Mouse (Mus musculus) ZHBTc4 (cell line): ENCODE results near the gene Shd.
A peak's percentile ranks its signal among the peaks of the same experiment; 100 is the strongest.

Experiments
- DNase-seq: peaks from one replicate; pipeline ENCODE4 v3.0.0-alpha.2; 2011; ENCODE audit warnings: low read depth, low spot score

Shd gene

DNA sequence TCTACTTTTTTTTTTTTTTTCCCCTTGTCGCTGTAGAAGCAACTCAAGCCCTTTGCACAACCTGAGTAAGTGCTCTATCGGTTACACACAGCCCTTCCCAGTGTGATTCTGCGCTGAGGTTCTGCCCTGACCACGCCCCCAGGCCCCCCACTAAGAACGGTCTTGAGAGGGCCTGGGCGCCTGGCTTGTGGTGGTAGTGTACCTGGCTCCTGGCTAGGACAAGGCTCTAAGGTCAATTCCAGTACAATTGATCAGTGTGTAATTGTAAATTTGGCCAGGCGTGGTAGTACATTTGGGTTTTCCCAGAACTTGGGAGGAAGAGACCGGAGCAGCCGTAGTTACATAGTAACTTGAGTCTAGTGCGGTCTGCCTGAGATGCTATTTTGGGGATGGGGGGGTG, 36.7 kb downstream of the Shd start:
- peak; percentile 72 for DNase-seq

DNA sequence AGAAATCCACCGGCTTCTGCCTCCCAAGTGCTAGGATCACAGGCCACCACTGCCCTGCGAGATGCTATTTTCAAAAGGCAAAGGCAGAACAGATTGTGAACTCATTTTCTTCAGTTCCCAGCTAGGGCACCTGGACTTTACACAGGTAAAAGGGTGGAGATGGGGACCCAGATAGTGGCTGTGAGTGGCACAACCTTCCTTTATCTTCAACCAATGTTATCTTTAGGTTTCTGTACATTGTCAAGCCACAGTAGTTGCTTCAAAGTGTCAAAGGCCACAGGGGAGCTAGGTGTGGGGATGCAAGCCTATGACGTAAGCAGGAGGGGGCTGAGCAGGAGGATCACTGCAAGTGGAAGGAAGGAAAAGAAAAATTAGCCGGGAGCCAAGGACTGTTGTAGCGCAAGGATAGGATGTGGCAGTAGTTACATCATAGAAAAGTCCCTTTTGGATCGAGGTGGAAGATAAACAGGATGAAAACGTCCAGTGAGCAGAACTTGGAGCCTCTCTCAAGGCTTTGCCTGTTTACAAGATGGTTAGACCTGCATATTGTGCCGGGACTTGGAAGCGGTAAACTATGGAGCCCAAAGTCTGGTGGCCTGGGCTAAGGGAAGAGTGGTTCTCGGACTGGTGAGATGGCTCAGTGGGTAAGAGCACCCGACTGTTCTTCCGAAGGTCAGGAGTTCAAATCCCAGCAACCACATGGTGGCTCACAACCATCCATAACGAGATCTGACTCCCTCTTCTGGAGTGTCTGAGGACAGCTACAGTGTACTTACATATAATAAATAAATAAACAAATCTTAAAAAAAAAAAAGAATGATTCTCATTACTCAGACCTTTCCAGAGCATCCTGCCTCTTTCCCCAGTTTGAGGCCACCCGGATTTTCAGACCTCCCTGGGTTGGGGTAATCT, 37.4 kb downstream of the Shd start:
- DNase-seq: peak; percentile 60

DNA sequence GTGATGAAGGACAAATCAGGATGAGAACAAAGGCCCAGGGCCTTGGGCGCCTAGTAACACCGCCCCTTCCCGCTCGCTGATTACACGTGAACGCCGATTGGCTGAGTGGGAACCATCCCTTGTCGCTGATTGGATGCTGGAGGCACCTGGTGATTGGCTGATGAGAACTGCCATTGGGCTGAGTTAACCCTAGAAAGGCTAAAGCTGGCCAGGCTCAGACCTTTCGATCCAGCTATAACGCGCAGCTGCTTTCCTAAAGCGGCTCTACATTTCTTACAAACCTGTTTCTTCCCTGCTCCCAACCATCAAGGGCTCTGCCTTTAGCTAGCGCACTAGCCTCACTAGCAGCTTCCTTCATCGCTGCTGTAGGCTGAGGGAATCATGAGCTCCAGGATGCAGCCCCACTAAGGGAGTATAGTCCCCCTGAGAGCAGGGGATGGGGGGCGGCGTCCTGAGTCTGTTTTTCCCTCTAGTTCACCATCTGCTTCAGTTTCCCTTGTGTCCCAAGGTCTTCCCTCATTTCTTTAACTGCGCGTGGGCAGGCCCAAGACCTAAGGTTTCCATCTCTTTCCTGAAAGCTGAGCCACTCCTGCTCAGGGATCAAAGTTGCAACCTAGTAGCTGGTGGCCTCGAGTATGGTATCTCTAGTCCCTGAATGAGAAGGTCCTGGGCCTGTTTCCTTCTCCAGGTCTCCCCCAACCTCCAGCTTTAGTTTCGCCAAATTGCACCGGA, 38.3 kb downstream of the Shd start:
- DNase-seq: peak; percentile 98

DNA sequence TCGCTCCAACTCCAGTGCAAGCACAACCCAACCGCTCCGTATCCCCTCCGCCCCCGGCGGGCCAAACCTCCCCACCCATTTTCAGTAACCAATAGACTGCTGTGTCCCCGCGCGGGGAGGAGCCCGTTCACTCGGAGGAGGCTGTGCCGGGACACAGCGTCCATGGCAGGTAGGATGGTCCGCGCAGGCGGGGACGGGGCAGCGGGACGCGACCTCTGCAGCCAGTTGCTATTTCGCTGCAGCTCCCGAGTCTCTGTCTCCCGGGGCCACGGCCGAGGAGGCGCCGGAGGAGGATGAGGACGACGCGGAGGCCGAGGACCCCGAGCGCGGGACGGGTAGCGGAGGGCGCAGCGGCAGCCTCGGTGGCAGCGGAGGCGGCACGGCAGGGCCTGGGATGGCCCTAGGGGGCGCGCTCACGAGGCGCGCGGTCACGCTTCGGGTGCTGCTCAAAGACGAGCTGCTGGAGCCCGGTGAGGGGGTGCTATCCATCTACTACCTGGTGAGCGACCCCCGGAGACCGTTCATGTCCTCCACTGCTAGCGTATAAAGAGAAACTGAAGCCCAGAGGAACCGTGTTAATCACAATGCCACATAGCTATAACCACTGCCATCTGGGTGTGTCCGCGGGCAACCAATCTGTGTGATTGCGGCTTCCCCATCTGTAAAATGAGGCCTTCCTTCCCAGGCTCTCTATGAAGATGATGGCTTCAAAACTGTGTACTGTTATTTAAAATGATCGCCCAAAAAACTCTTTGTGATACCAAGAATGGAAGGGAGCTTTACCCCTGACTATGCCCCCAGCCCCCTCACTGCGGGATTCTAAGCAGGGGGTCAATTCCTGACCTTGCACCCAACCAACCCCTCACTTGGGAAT, 39.1 kb downstream of the Shd start:
- DNase-seq: peak; percentile 95

DNA sequence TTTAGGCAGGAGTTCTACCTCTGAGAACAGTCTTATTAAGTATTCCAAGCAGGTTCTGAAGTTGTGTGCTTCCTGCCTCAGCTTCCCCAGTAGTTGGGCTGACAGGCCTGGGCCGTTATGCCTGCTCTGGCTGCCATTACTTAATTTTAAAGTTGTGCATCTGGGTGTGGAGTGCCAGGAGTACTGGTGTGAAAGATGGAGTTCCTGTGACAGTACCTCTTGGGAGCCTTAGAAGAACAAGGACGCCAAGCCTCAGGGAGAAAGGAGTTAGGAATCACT, 39.6 kb downstream of the Shd start:
- no peak for DNase-seq

DNA sequence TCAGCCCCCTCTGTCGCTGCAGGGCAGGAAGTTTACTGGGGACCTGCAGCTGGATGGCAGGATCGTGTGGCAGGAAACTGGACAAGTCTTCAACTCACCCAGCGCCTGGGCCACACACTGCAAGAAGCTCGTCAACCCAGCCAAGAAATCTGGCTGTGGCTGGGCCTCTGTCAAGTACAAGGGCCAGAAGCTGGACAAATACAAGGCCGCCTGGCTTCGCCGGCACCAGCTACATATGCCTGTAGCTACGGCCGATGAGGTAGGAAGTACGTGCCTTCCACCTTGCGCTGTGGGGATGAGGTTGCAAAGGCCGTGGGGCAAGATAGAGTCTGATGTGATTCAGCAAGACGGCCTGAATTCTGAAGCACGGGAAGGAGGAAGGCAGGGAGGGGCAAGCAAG, 40.0 kb downstream of the Shd start:
- no peak for DNase-seq

DNA sequence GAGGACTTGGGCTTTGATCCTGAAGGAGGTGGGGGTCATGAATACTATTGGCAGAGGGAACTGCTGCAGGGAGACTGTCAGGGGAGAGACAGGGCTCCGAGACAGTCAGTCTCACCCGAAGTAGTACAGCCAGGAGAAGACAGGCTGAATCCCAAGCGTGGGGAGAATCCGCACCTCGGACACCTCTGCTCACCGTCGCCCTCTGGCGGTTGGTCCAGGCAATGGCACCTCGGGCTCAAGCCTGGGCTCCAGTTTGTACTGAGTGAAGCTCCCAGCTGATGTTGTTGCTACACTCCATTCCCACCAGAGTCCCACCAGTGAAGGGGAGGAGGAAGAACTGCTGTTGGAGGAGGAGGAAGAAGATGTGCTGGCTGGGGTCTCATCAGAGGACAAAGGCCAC, 40.4 kb downstream of the Shd start:
- DNase-seq: peak; percentile 89

DNA sequence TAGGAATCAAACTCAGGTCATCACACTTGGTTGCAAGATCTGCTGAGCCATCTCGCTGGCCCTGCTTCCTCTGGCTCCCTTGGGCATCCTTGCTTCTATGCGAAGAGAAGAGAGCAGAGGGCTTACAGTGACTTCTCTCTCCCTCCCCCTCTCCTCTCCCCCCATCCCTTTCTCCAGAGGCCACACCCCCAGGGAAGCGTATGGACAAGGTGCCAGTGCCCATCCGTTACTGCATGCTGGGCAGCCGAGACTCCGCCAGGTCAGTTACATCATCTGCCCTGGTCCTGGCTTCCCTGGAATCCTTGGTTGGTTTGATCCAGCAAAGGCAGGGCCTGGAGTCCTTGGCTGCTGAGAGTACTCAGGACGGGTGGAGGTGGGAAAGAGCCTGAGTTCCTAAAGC, 41.2 kb downstream of the Shd start:
- DNase-seq: no peak

DNA sequence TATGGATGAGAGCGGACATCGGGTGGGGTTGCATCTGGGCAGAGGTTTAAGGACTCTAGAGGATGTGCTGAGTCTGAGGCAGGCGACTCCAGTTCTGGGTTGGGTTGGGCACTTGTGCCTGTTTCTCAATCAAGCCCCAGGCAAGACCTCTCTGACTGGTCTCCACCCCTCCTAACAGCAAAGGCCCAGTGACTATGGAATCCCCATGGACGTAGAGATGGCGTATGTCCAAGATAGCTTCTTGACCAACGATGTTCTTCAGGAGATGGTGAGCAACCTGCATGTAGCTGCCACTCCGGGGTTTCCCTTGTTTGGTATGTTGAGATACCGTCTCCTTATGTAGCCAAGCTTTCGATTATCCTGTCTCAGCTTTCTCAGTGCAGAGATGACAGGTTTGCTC, 45.0 kb downstream of the Shd start:
- no peak for DNase-seq

DNA sequence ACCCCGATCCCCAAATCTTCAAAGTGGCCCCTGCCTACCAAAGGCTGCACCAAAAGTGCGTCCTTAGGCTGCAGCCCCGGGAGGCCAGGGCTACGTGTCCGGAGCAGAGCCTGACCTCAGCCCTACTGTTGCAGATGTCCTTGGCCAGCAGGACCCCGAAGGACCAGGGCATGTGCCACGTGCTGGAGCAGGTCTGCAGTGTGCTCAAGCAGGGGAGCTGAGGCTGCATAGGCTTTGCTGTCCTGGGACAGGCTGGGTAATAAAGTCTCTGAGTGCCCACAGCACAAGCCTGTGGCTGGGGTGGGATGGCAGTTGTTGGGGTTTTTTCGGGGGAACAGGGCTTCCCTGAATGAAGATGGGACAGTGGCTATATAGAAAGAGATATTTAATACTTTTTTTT, 46.1 kb downstream of the Shd start:
- no peak for DNase-seq

DNA sequence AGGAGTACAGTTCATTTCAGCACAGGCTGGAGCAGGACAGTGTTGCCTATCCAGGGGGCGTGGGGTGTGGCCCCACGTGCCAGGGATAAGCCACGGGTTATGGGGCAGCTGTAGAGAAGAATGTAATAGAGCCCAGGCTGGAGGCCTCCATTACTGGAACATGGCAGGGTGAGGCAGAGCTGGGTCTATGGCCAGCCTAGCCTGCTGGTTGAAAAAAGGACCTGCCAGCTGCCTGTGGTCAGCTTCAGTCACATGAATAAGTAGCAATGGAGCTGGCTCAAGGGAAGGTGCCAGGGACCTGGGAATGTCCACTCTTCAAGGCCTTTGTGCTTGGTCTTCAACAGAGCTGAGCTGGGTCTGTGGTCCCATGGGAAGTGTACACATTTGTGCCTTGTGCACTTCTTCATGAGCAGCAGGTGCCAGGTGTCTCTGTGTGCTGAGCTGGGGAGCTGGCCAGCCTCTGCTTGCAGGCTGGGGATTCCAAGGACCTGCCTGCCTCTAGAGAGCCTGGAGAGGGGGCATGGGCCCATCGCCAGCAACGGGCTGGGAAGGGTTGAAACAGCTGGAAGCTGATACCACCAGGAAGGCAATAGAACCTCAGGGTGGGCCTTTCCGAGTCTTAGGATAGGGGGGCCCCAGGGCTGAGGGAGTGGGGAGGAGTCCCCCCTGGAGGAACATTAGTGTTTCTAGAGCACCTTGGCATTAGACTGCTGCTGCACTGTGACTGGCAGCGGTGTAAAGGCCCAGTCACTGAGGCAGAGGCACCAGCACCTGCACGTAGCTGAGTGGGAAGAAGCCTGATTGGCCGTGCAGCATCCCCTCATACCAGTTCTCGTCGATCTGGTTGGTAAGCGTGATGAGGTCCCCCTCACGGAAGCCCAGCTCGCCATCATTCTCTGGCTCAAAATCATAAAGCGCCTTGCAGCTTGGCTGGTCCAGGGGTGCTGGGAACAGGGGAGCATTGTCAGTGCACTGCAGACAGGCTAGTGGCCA, 46.8 kb downstream of the Shd start:
- no peak for DNase-seq

DNA sequence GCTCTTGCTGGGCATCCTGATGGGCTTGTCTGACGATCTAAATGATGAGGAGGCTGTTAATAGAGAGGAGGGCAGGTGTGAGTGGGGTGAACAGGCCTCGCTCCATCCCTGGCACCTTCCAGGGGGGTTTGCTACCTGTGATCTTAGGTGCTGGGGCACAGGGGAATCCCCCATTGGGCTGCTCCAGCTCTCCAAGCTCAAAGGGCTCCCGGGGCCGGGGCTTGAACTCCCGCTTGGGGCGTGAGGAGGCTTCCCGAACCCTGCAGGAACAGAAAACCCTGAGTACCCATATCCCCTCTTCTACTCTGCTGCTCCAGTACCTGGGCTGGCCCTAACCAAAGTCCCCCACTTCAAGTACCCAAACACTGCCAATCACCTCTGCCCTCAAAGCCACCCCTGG, 47.6 kb downstream of the Shd start:
- DNase-seq: no peak

DNA sequence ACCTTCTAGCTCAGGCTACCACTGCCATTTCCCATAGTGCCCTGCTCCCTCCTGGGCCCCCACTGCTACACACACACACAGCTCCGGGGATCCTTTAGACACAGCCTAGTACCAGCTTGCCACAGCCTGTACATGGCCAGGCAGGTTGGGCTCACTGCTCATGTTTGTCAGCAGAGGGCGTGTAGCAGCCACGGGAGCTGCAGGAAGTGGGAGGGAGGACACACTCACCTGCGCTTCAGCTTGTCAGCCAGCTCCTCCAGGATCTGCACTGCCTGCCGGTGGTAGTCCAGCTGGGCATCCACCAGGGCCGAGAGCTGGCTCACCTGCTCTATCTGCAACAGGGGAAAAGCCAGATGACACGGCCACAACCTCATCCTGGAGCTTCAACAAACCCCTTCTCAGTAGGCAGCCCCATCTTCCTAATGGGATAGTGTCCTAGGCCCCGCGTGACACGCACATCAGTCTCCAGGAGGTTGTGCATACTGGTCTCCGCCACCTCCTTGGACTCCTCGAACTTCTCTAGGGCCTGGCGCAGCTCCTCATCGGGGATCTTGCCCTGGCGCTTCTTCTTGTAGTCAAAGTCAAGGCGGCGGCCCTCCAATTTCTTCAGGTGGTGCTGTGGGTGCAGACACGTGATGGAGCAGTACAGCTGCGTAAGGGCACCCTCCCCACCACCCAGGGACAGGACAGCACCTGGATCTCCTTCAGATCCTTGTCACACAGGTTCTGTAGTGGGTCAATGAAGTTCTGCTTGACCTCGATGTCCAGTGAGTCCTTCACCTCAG, 48.3 kb downstream of the Shd start:
- peak; percentile 81 for DNase-seq

DNA sequence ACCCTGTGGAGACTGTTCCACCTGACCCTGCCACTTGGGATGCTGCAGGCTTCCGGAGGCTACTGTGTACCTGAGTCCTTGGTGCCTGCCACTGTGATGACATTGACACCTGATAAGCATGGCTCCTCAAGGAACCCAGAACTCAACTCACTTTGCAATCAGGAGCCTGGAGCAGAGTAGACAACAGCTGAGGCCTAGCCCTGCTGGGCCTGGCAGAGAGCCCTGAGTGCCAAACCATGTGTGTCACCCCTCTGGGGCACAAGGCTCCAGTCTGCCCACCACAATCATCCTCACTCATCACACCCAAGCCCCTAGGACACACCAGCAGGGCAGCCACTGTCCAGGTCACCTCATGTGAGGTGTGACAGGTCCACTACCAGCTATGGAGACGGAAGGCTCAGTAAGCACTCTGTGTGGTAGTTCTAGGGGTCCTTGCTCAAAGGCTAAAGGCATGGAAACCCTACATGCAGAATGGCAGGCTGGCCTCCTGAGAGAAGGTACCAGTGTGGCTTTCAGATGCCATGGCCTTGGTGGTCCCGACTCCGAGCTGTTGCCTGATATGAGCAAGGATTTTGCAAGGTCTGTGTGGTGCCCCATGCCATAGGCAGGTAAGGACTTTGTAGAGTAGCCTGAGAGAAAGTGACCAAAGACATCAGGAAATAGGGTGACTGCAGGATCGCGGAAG, 50.3 kb downstream of the Shd start:
- DNase-seq: no peak

DNA sequence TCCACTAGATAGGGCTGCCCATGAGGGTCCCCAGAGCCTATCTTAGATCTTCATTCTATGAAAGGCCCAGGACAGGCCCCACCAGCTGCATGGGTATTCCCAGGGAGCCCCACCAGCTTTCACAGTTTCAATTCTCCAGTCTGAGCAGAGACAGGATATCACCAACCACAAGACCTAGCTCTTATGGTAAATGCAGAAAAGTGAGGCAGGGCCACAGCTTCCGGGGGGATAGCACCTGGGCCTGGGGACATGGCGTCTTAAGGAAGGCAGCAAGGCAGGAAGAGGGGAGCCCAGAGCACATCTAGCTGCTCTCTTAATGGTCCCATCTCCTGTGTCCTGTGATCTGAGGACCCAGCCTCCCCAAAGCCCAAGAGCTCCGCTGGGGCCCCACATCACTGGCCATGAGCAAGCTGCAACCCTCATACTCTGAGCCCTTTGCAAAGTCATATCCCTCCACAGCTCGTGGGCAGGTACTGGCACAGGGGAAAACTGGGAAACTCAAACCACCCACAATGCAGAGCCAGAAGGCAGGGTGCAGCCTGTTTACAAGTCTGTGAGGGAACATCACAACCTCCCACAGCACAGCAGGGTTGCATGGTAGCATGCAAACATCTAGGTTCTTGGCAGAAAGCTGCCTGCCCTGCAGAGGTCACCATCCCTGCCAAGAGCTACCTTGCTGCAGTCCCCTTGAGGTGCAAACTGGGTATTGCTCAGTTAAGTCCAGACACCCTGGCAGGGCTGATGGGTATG, 51.1 kb downstream of the Shd start:
- no peak for DNase-seq

DNA sequence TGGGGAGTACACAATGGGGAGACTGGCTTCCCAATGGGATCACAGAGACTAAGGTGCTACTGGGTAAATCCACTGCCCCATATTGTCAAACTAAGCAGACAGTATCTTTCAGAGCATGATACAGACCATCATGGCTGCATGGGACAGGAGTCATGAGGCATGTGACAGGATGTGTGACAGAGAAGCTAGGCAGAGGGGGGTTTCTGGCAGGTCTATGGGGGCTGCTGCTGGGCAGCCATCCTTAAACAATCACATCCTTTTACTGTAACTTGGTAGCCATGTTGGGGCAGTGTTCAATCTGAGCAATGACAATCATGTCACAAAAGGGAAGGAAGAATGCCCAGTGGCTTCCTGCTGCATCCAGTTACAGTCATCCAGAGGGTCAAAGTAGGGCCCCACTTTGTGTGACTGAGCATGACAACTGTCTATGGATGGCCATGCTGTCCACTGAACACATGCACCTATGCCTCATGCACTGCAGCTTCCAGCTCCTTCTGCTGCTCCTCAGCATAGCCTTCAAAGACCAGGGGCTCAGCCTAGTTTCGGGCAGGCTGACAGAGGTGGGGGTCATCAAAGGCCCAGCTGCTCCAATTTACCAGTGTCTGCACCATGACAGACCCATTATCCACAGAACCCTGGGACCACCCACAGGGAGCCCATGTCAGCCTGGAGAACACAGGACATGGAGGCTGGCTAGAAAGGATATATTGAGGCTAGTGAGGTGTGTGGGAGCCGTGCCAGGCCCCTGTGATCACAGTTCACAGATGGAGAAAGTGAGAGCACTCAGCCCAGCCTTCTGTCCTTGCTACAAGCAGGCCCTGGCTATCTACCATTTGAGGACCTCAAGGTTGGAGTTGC, 52.1 kb downstream of the Shd start:
- DNase-seq: no peak

DNA sequence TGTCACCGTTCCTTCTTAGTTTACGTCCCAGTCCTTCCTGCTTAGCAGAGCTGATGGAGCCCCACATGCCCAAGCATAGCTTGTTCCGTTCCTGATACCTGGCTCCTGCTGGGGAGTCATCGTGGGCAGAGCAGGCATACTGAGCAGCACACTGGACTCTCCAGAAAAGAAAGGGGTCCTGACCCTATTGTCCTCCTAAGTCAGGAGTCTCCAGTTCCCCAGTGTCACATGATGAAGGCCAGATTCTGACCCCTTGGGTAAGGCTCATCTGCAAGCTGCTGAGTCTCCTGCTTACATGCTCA, 52.7 kb downstream of the Shd start:
- no peak for DNase-seq

DNA sequence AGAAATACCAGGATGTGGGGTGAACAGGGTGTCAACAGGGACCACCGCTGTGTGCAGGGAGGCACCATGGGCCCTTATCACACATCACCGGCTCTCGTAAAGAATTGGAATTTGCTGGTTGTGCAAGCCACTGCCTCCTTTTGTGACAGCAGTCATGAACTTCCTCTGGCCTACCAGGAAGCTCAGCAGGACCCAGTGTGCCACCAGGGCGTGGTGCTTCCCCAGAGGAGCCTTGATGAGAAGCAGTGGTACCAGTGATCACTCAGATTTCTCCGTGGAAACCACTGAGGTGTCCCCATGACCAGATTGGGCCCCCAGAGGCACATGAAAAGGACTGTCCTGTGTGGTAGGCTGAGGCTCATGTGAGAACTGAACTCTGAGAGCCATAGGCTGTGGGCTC, 53.1 kb downstream of the Shd start:
- no peak for DNase-seq
